Mouse (Mus musculus): ENCODE data around the gene Sh3bgrl.

The Sh3bgrl gene

DNA sequence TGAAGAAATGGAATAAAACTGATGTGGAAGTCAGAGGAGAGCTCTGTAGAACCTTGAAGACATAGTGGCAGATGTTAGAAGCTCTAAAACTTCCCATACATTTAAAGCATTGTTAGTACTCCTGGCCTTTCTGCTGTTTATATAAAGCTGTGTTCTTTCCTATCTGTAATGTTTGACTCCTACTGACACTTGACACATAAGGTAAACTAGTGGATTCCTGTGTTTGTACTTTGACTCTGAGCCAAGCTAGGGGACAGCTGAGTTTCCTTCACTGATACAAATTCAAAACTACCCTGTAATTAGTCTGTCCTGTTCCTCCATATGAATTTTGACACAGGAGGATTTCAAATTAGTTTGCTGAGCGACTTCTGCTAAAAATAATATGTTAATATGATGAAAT is 27.5 kb downstream of the Sh3bgrl start:
- no peak for TF ChIP-seq GATA4 (IDR thresholded peaks at IDR 0.05; ENCODE audit: insufficient replicate concordance, low read length)

DNA sequence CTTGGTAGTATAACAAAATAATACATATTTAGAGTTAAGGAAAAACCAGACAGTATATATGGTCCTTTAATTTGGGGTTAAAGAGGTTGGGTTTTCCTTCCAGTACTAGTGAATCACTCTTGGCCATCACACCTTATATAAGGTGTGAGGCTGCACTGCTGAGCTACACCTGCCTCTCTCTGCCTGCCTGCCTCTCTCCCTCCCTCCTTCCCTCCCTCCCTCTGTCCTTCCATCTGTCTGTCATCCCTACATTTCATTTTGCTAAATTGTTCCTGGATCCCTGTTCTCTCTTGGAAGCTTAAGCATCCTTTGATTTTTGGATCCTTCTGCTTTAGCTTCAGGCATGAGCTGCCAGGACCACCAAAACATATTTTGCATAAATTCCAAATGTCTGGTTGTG is 28.6 kb downstream of the Sh3bgrl start:
- no peak for TF ChIP-seq GATA4 (IDR thresholded peaks at IDR 0.05; ENCODE audit: insufficient replicate concordance, low read length)

- no peak for TF ChIP-seq GATA4 (IDR thresholded peaks at IDR 0.05; ENCODE audit: insufficient replicate concordance, low read length)
These were observed 31.7 kb downstream of the Sh3bgrl start for GRCm38 (mm10) chrX:109126847-109127246.

GRCm38 (mm10) chrX:109127551-109128088 is 32.5 kb downstream of the Sh3bgrl start:
- TF ChIP-seq GATA4 (IDR thresholded peaks at IDR 0.05; ENCODE audit: insufficient replicate concordance, low read length) = peak; percentile 85

GRCm38 (mm10) chrX:109130066-109130465 is 34.9 kb downstream of the Sh3bgrl start:
- TF ChIP-seq GATA4 (IDR thresholded peaks at IDR 0.05; ENCODE audit: insufficient replicate concordance, low read length) = no peak

- no peak for TF ChIP-seq GATA4 (IDR thresholded peaks at IDR 0.05; ENCODE audit: insufficient replicate concordance, low read length)
These were observed 36.7 kb downstream of the Sh3bgrl start for GRCm38 (mm10) chrX:109131834-109132233.

DNA sequence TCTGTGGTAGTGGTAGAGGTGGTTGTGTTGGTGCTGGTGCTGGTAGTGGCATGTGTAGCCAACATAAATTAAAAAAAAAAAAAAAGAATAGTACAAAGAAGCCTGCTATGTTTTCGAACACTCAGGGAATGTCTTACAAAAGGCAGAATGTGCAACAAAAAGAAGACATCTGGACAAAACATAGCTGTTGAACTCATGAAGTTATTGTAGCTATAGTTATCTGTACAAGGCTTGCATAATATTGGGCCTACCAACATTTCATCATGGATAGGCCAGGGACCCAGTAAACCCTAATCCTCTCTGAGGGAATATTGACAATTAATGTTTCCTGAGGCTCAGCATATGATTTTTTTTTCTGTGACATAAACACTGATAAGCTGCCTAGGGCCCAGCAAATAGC is 37.3 kb downstream of the Sh3bgrl start:
- TF ChIP-seq GATA4 (IDR thresholded peaks at IDR 0.05; ENCODE audit: insufficient replicate concordance, low read length) = no peak

DNA sequence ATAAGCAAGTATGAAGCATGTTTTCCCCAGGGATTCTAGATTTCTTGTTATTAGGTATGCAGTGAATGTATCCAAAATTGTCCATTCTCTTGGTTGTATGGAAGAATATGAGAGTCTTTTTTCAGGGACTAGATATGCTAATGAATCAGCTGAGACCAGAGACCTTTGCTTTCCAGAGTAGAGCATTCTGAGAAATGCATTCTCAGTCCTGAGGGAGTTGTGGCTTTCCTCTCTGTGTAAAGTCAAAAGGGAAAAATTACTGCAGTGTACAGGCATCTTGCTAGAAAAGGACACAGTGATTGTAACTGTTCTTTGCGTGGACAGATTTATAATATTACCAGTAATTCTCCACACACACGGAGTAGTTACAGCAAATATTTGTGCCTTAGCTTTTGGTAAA is 38.3 kb downstream of the Sh3bgrl start:
- no peak for TF ChIP-seq GATA4 (IDR thresholded peaks at IDR 0.05; ENCODE audit: insufficient replicate concordance, low read length)

DNA sequence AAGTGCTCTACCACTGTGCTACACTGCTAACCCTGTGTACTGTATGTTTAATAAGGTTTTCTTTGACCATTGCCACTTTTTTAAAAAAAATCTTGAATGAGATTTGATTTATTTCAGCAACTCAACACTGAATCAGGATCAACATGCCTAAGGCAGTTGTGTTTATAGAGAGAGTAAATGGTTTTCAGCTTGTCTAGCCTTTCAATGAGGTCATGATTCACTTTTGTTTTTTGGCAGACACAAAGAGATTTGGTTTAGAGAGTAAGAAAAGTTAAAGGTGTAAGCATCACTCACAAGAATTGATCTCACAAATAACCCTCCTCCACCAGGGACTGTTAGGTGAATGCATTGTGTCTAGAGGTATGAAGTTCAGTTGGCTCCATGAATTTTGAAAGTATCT is 41.1 kb downstream of the Sh3bgrl start:
- no peak for TF ChIP-seq GATA4 (IDR thresholded peaks at IDR 0.05; ENCODE audit: insufficient replicate concordance, low read length)

DNA sequence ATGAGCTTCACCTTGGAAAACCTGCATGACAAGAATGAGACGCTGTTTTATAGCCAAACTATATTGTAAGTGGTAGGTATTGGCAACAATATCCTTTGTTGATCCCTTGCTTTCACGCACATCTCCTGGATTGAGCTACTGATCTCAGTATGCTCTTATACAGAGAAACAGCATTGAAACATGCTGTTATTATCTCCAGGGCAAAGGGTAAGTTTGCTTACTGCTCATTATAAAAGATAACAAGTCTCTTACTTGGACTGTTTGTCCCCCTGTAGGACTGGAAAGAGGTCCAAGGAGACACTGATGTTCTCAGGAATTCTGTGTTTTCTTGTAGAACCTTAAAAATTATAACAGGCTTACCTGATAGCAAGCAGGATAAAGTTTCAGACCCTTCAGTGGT is 41.7 kb downstream of the Sh3bgrl start:
- TF ChIP-seq GATA4 (IDR thresholded peaks at IDR 0.05; ENCODE audit: insufficient replicate concordance, low read length) = peak; percentile 52; the same call in 1 of the 2 replicates

- TF ChIP-seq GATA4 (IDR thresholded peaks at IDR 0.05; ENCODE audit: insufficient replicate concordance, low read length) = no peak
These were observed 42.1 kb downstream of the Sh3bgrl start for GRCm38 (mm10) chrX:109137295-109137694.

DNA sequence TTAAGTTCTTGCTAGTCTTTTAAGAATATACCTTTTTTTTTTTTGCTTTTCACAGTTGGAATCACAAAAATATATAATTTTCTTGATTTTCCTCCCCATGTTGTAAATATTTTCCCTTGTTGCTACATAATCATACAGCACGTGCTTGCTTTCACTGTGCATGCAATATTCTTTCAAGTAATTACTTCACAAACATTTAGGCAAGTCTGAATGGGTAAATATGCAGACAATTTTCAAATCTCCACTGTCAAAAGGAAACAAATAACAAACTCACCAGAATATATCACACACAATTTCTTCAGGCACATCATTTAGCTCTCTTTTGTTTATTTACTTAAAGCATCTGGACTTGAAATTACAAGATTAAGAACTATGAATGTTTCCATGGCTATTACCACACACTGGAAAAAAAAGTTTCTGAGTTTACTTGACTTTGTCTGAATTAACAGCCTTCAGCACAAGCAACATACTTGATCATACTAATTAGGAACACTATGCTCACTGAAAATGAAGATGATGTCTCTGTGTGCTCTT is 46.2 kb downstream of the Sh3bgrl start:
- no peak for TF ChIP-seq GATA4 (IDR thresholded peaks at IDR 0.05; ENCODE audit: insufficient replicate concordance, low read length)

DNA sequence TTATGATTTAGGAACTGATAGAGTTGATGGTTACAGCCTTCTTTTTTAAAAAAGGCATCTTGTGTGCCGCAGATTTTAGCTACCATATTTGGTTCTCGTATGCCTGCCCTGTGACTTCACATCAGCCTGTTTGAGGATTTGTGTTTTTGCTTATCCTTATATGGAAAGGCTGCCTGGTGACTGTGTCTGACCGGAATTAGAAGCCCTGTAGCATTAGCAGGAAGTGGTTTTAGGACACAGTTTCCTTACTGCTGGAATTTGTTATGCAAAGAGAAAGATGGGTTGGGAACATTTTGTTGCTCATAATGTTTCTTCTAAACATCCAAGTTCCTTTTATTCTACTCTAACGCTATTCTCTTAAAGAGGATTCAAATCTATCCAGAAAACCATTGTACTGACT is 47.1 kb downstream of the Sh3bgrl start:
- TF ChIP-seq GATA4 (IDR thresholded peaks at IDR 0.05; ENCODE audit: insufficient replicate concordance, low read length) = no peak

DNA sequence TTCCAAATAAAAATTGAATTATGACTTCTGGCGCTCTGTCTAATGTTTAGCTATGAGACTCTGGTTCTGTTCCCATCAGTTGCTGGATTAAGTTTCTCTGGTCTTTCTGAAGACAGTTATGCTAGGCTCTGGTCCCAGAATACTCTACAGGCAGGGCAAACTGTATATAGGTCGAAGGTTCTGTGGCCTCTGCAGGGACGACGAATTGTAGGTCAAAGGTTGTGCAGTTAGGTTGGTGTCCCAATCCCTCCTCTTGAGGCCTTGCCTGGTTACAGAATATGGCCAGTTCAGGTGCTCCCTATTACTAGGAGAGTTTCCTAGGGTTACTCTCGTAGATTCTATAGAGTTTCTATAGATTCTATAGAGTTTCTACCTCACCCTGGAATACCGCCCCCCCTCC is 50.6 kb downstream of the Sh3bgrl start:
- TF ChIP-seq GATA4 (IDR thresholded peaks at IDR 0.05; ENCODE audit: insufficient replicate concordance, low read length) = no peak

DNA sequence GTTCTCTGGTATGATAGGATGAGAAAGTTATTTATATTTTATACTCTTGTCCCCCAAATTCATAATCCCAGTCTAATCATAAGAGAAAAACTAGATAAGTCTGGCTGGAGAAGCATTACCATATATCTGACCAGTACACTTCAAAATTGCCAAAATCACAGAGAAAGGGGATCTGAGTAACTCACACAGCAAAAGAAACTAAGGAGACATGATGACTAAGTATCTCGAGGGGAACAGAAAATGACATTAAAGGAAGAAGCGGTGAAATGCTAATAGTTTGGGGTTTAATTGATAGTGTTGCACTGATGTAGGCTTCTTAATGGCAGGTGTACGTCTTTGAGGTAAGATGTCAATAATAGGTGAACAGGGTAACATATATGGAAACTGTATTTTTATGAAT is 51.9 kb downstream of the Sh3bgrl start:
- no peak for TF ChIP-seq GATA4 (IDR thresholded peaks at IDR 0.05; ENCODE audit: insufficient replicate concordance, low read length)

GRCm38 (mm10) chrX:109151228-109151627 is 56.1 kb downstream of the Sh3bgrl start:
- no peak for TF ChIP-seq GATA4 (IDR thresholded peaks at IDR 0.05; ENCODE audit: insufficient replicate concordance, low read length)

DNA sequence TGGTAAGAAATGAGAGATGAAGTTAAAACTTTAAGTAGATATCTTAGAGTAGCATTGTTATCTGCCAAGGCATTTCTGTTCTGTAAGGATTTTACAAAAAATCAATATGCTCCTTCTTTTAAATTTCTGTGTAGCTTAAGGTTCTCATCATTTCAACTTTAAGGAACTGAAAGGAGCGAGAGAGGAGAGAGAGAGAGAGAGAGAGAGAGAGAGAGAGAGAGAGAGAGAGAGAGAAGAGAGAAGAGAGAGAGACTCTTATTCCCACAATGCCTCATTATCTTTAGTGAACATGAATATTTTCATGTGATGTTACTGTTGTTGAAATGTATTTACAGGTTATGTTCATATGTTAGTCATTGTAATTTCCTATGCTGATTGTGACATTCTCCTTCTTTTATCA is 65.2 kb downstream of the Sh3bgrl start:
- no peak for TF ChIP-seq GATA4 (IDR thresholded peaks at IDR 0.05; ENCODE audit: insufficient replicate concordance, low read length)

Data from liver, adult (tissue).